Mouse (Mus musculus) left cerebral cortex, adult 9 months (tissue): Measurements from ENCODE around the gene Ebf4.
A peak's percentile ranks its signal among the peaks of the same experiment; 100 is the strongest.

ENCODE experiments used
- DNase-seq, 2 experiments: peaks; one replicate each; pipeline ENCODE4 v3.0.0; 2022; ENCODE audit warnings: low spot score in 2 of 2

The Ebf4 gene

GRCm38 (mm10) chr2:130294936-130295277 is at the start of gene Ebf4:
Gene Ebf4 (plus strand): TSS chr2:130295169.
- no peak for DNase-seq

GRCm38 (mm10) chr2:130246912-130247311 is 48.1 kb upstream of the Ebf4 start:
- DNase-seq: peak in 1 of 2 experiments; percentile 26

- no peak for DNase-seq
These were observed 46.7 kb upstream of the Ebf4 start for GRCm38 (mm10) chr2:130248226-130248625.

GRCm38 (mm10) chr2:130256762-130257161 is 38.2 kb upstream of the Ebf4 start:
- no peak for DNase-seq

- no peak for DNase-seq
These were observed 34.1 kb upstream of the Ebf4 start for GRCm38 (mm10) chr2:130260822-130261221.

GRCm38 (mm10) chr2:130261914-130262313 is 33.1 kb upstream of the Ebf4 start:
- DNase-seq: no peak

GRCm38 (mm10) chr2:130262398-130262797 is 32.6 kb upstream of the Ebf4 start:
- DNase-seq: no peak

- DNase-seq: no peak
These were observed 29.4 kb upstream of the Ebf4 start for GRCm38 (mm10) chr2:130265520-130265919.

- no peak for DNase-seq
These were observed 26.9 kb upstream of the Ebf4 start for GRCm38 (mm10) chr2:130268074-130268473.

GRCm38 (mm10) chr2:130273732-130274131 is 21.2 kb upstream of the Ebf4 start:
- DNase-seq: no peak

- peak; percentile 95 to 100 for DNase-seq
These were observed 20.7 kb upstream of the Ebf4 start, which contains the start of gene Nop56 for GRCm38 (mm10) chr2:130274149-130274861. Gene Nop56 (plus strand): TSS chr2:130274430.

- DNase-seq: no peak
These were observed 20.1 kb upstream of the Ebf4 start for GRCm38 (mm10) chr2:130274862-130275261.

- no peak for DNase-seq
These were observed 19.3 kb upstream of the Ebf4 start for GRCm38 (mm10) chr2:130275649-130276048.

- DNase-seq: no peak
These were observed 15.3 kb upstream of the Ebf4 start for GRCm38 (mm10) chr2:130279600-130280091.

- no peak for DNase-seq
These were observed 14.7 kb upstream of the Ebf4 start for GRCm38 (mm10) chr2:130280224-130280623.

GRCm38 (mm10) chr2:130280818-130281217 is 14.2 kb upstream of the Ebf4 start:
- no peak for DNase-seq

- DNase-seq: peak; percentile 51 to 89
These were observed 10.9 kb upstream of the Ebf4 start, which contains the start of gene Idh3b for GRCm38 (mm10) chr2:130283854-130284654. Gene Idh3b (minus strand): TSS chr2:130284547.

- DNase-seq: no peak
These were observed 5.9 kb upstream of the Ebf4 start for GRCm38 (mm10) chr2:130289086-130289485.

GRCm38 (mm10) chr2:130291434-130291833 is 3.5 kb upstream of the Ebf4 start:
- DNase-seq: peak; percentile 45 to 89

GRCm38 (mm10) chr2:130293009-130293408 is 2.0 kb upstream of the Ebf4 start:
- DNase-seq: no peak

- no peak for DNase-seq
These were observed 1.5 kb upstream of the Ebf4 start for GRCm38 (mm10) chr2:130293486-130293885.

- no peak for DNase-seq
These were observed 592 bp upstream of the Ebf4 start for GRCm38 (mm10) chr2:130294218-130294935.
